Mouse (Mus musculus): ENCODE measurements at regions not wholly inside any gene's neighbourhood (a gene's known extent, or its start where the extent isn't known, plus 50 kb on each side); places are given as distances from the start of the nearest gene placed in this dataset.

DNA sequence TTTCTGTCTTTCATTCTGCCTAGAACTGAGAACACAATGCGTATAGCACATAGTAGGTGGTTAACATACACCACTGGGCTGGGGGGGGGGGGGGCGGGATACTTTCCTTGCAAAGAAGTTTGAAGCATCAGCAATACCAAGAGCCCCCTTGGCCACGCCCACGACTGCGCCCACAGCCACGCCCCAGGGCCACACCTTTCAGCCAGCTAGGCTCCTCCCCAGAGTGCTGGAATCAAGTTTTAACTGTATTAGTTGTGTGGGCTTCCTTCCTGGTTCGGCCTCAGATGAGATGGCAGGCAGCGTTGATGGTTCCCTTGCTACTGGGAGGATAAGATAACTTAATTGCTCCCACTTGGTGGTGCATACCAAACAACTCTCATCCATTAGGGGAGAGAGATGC lies 278.1 kb upstream of the Kcnab2 start:
- no peak for TF ChIP-seq CTCF (IDR thresholded peaks at IDR 0.05; ENCODE audit: low read depth)
- 79% methylated on average over 8 of the region's 8 CpGs for WGBS
- Histone ChIP-seq H3K4me3 (ENCODE audit: low read depth, low read length) (no peak overlapping the region), H3K9ac (no peak overlapping the region), H3K27me3 (ENCODE audit: insufficient read depth, low read length) (no peaks in the 10 kb centered on the region), H3K4me2 (no peak overlapping the region), H3K27ac (ENCODE audit: low read depth) (no peak overlapping the region), H3K4me1 (ENCODE audit: insufficient read depth) (no peaks in the 10 kb centered on the region), H3K36me3 (ENCODE audit: insufficient read depth) (no peaks in the 10 kb centered on the region), H3K9me3 (ENCODE audit: low read depth, low read length) (no peaks in the 10 kb centered on the region)
- DNase-seq (no peak), ATAC-seq (ENCODE audit: insufficient read depth) (no peak)

- Histone ChIP-seq H3K4me2 (no peak overlapping the region), H3K9ac (no peak overlapping the region), H3K4me1 (ENCODE audit: insufficient read depth) (no peaks in the 10 kb centered on the region), H3K36me3 (ENCODE audit: insufficient read depth) (no peaks in the 10 kb centered on the region), H3K27me3 (ENCODE audit: insufficient read depth, low read length) (no peaks in the 10 kb centered on the region), H3K4me3 (ENCODE audit: low read depth, low read length) (no peak overlapping the region), H3K9me3 (ENCODE audit: low read depth, low read length) (no peaks in the 10 kb centered on the region), H3K27ac (ENCODE audit: low read depth) (no peak overlapping the region)
- TF ChIP-seq CTCF (IDR thresholded peaks at IDR 0.05; ENCODE audit: low read depth) = no peak
- 62% methylated on average over 11 of the region's 11 CpGs for WGBS
- ATAC-seq (ENCODE audit: insufficient read depth) = no peak
- DNase-seq = no peak
Measured at GRCm38 (mm10) chr4:152744366-152744765, 266.7 kb upstream of the Kcnab2 start.

DNA sequence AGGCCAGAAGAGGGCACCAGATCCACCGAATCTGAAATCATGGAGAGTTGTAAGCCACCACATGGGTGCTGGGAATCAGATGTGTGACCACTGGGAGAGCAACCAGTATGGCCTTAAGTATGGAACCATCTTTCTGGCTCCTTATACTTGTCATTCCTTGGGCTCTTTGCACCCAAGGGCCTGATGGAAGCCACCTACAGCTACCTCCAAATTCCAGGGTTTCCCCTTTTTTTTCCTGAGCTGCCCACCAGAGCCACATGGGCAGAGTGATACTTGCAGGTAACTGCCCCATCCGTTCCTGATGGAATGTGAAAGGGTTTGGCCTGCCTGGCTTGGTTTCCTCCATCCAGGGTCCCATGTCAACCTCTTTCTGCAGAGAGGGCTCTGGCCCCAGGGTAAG lies 255.3 kb upstream of the Kcnab2 start:
- H3K4me1 ChIP-seq (ENCODE audit: insufficient read depth) = no peaks in the 10 kb centered on the region
- TF ChIP-seq CTCF (IDR thresholded peaks at IDR 0.05; ENCODE audit: low read depth) = no peak
- WGBS = 82% methylated on average over 2 of the region's 2 CpGs
- no peak overlapping the region for H3K9ac ChIP-seq
- H3K27ac ChIP-seq (ENCODE audit: low read depth) = no peak overlapping the region
- no peaks in the 10 kb centered on the region for H3K36me3 ChIP-seq (ENCODE audit: insufficient read depth)
- ATAC-seq (ENCODE audit: insufficient read depth) (no peak), DNase-seq (no peak)
- H3K4me3 ChIP-seq (ENCODE audit: low read depth, low read length) = no peak overlapping the region
- H3K27me3 ChIP-seq (ENCODE audit: insufficient read depth, low read length) = no peaks in the 10 kb centered on the region
- no peaks in the 10 kb centered on the region for H3K9me3 ChIP-seq (ENCODE audit: low read depth, low read length)
- H3K4me2 ChIP-seq = no peak overlapping the region

- TF ChIP-seq CTCF (IDR thresholded peaks at IDR 0.05; ENCODE audit: low read depth) = 0 out of 2 replicates have a peak, but pooled peaks have one; percentile 29
- Histone ChIP-seq H3K36me3 (ENCODE audit: insufficient read depth) (no peaks in the 10 kb centered on the region), H3K4me1 (ENCODE audit: insufficient read depth) (no peaks in the 10 kb centered on the region), H3K27me3 (ENCODE audit: insufficient read depth, low read length) (no peaks in the 10 kb centered on the region), H3K9ac (no peak overlapping the region), H3K9me3 (ENCODE audit: low read depth, low read length) (no peaks in the 10 kb centered on the region), H3K4me3 (ENCODE audit: low read depth, low read length) (no peak overlapping the region), H3K4me2 (no peak overlapping the region), H3K27ac (ENCODE audit: low read depth) (no peak overlapping the region)
- ATAC-seq (ENCODE audit: insufficient read depth) (no peak), DNase-seq (no peak)
- WGBS = 69% methylated on average over 10 of the region's 10 CpGs
Measured at GRCm38 (mm10) chr4:152731988-152732387, 254.3 kb upstream of the Kcnab2 start.

GRCm38 (mm10) chr4:152731082-152731720 lies 253.5 kb upstream of the Kcnab2 start:
- no peak for TF ChIP-seq CTCF (IDR thresholded peaks at IDR 0.05; ENCODE audit: low read depth)
- WGBS = 56% methylated on average over 10 of the region's 10 CpGs

DNA sequence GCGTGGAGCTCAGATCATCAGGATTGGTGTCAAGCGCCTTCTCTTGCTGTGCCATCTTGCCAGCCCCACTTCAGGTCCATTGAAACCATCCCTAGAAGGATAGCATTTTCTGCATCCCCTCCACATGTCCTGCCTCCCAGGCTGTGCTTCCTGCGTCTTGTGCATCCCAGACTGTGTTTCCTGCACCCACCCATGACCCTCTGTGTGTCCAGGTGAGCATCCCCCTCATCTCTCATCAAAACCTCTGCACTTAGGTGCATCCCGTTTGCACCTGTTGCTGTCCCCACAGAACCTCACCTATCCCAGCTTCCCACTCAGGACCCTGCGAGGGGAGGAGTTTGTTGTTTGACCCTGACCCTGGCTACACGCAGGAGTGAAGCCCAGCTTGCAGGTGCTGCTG lies 251.8 kb upstream of the Kcnab2 start:
- no peaks in the 10 kb centered on the region for H3K27me3 ChIP-seq (ENCODE audit: insufficient read depth, low read length)
- no peaks in the 10 kb centered on the region for H3K36me3 ChIP-seq (ENCODE audit: insufficient read depth)
- H3K9me3 ChIP-seq (ENCODE audit: low read depth, low read length) = no peaks in the 10 kb centered on the region
- no peak overlapping the region for H3K4me2 ChIP-seq
- H3K9ac ChIP-seq = no peak overlapping the region
- 84% methylated on average over 6 of the region's 6 CpGs for WGBS
- H3K27ac ChIP-seq (ENCODE audit: low read depth) = no peak overlapping the region
- H3K4me3 ChIP-seq (ENCODE audit: low read depth, low read length) = no peak overlapping the region
- TF ChIP-seq CTCF (IDR thresholded peaks at IDR 0.05; ENCODE audit: low read depth) = no peak
- ATAC-seq (ENCODE audit: insufficient read depth) (no peak), DNase-seq (no peak)
- no peaks in the 10 kb centered on the region for H3K4me1 ChIP-seq (ENCODE audit: insufficient read depth)

More at GRCm38 (mm10) chr4:152731082-152731720, 253.5 kb upstream of the Kcnab2 start:
- ATAC-seq (ENCODE audit: insufficient read depth) = no peak
- no peaks in the 10 kb centered on the region for H3K36me3 ChIP-seq (ENCODE audit: insufficient read depth)
- H3K27me3 ChIP-seq (ENCODE audit: insufficient read depth, low read length) = no peaks in the 10 kb centered on the region
- DNase-seq = no peak
- H3K4me1 ChIP-seq (ENCODE audit: insufficient read depth) = no peaks in the 10 kb centered on the region
- no peak overlapping the region for H3K9ac ChIP-seq
- no peak overlapping the region for H3K4me2 ChIP-seq
- no peaks in the 10 kb centered on the region for H3K9me3 ChIP-seq (ENCODE audit: low read depth, low read length)
- no peak overlapping the region for H3K4me3 ChIP-seq (ENCODE audit: low read depth, low read length)
- H3K27ac ChIP-seq (ENCODE audit: low read depth) = no peak overlapping the region

GRCm38 (mm10) chr4:152725881-152726280 lies 248.2 kb upstream of the Kcnab2 start:
- H3K9ac ChIP-seq = no peak overlapping the region
- no peak overlapping the region for H3K4me2 ChIP-seq
- no peak overlapping the region for H3K27ac ChIP-seq (ENCODE audit: low read depth)
- H3K36me3 ChIP-seq (ENCODE audit: insufficient read depth) = no peaks in the 10 kb centered on the region
- ATAC-seq (ENCODE audit: insufficient read depth) (no peak), DNase-seq (no peak)
- H3K4me1 ChIP-seq (ENCODE audit: insufficient read depth) = no peaks in the 10 kb centered on the region
- no peak for TF ChIP-seq CTCF (IDR thresholded peaks at IDR 0.05; ENCODE audit: low read depth)
- no peaks in the 10 kb centered on the region for H3K27me3 ChIP-seq (ENCODE audit: insufficient read depth, low read length)
- 55% methylated on average over 5 of the region's 5 CpGs for WGBS
- H3K9me3 ChIP-seq (ENCODE audit: low read depth, low read length) = no peaks in the 10 kb centered on the region
- no peak overlapping the region for H3K4me3 ChIP-seq (ENCODE audit: low read depth, low read length)
